Mouse (Mus musculus) testis, adult 2 months (tissue): ENCODE measurements at regions not wholly inside any gene's neighbourhood (a gene's known extent, or its start where the extent isn't known, plus 50 kb on each side); places are given as distances from the start of the nearest gene placed in this dataset.

ENCODE experiments used
- CTCF ChIP-seq: fragments of 200-500 bp; IDR thresholded peaks from 2 replicates; pipeline ENCODE4 v1.5.1; 2012; ENCODE audit warnings: low read depth, mild to moderate bottlenecking, inconsistent platforms, low read length, moderate library complexity; ENCODE audit not compliant: control insufficient read depth, insufficient read depth, insufficient replicate concordance
- POLR2A ChIP-seq: fragments of 200-500 bp; IDR thresholded peaks from 2 replicates; pipeline ENCODE4 v1.6.1; 2012; ENCODE audit warnings: low read depth, mild to moderate bottlenecking, inconsistent platforms, low read length, moderate library complexity; ENCODE audit not compliant: control insufficient read depth

GRCm38 (mm10) chr10:37378002-37378702 lies 239.4 kb upstream of the Marcks start:
- TF ChIP-seq CTCF (no peak), POLR2A (no peak)
